Mouse (Mus musculus) heart, embryonic 10.5 days (tissue): ENCODE results near the gene Zfp580. TPM values are rescaled to one million over a fixed set of nuclear protein-coding genes. Genes with fewer than 3 reads are reported as not detected.

Experiments used
- DNase-seq: peaks from one replicate; pipeline ENCODE4 v3.0.0-alpha.2; 2017; ENCODE audit warnings: low spot score
- H3K27ac ChIP-seq: fragments of 300-500 bp; sonication (generic); 2 replicates; pipeline ENCODE4 v1.5.1; 2016; ENCODE audit warnings: mild to moderate bottlenecking
- H3K27me3 ChIP-seq: fragments of 300-500 bp; sonication (generic); 2 replicates; pipeline ENCODE4 v1.6.1; 2016; ENCODE audit warnings: mild to moderate bottlenecking; ENCODE audit not compliant: poor library complexity, insufficient read depth, severe bottlenecking
- H3K36me3 ChIP-seq: fragments of 300-500 bp; sonication (generic); 2 replicates; pipeline ENCODE4 v1.6.1; 2016; ENCODE audit warnings: mild to moderate bottlenecking, moderate library complexity
- H3K4me1 ChIP-seq: fragments of 300-500 bp; sonication (generic); 2 replicates; pipeline ENCODE4 v1.6.1; 2016; ENCODE audit warnings: mild to moderate bottlenecking
- H3K4me3 ChIP-seq: fragments of 300-500 bp; sonication (generic); 2 replicates; pipeline ENCODE4 v1.5.1; 2016; ENCODE audit warnings: mild to moderate bottlenecking, moderate library complexity
- H3K9me3 ChIP-seq: fragments of 300-500 bp; sonication (generic); 2 replicates; pipeline ENCODE4 v1.6.1; 2016; ENCODE audit warnings: mild to moderate bottlenecking, moderate library complexity
- WGBS: fragments of 180-500 bp; shearing (Covaris S2); methylation state at CpG from one replicate; pipeline ENCODE4 v1.1.7; 2016; 5-methylcytosine and 5-hydroxymethylcytosine counted together
- polyA plus RNA-seq: library from polyadenylated mRNA; unstranded; fragments of >200 nt; fragmentation: Nextera tagmentation; extraction: Ambion mirVana; gene quantifications from 2 replicates; pipeline ENCODE4 v1.2.1, GENCODE M21; 2016

The Zfp580 gene
- polyA plus RNA-seq, 1 experiment from 2014 or later, result 21.4 TPM

GRCm38 (mm10) chr7:5080815-5081214, 29.5 kb downstream of the Zfp580 start:
- no peak for DNase-seq
- peaks cover 22% of the 10 kb centered on the region for H3K4me1 ChIP-seq
- H3K27ac ChIP-seq, result peak overlapping the region; percentile 98

DNA sequence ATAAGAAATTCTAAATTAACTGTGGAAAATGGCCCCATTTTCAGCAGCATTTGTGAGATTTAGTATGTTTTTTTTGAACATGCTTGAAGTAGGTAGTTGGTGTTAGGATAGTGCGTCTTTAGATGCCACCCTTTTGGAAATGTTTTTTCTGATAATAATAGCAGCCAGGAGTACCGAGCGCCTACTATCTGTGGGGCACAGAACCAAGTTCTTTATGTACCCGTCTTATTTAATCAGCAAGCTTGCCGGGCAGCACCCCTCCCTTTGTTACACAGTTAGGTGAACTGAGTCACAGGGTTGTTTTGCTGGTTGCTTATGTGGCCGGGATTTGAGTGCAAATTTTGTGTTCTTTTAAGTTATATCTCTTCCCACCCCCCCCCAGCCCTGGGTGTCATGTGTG, 29.9 kb downstream of the Zfp580 start:
- Histone ChIP-seq H3K4me1 (peaks cover 22% of the 10 kb centered on the region), H3K4me3 (peak overlapping the region; percentile 98), H3K9me3 (no peaks in the 10 kb centered on the region), H3K27me3 (no peaks in the 10 kb centered on the region), H3K36me3 (peaks cover 67% of the 10 kb centered on the region), H3K27ac (peak overlapping the region; percentile 1; the same call in 1 of the 2 replicates)
- whole genome bisulfite sequencing, result 55% methylated on average over 6 of the region's 6 CpGs
- no peak for DNase-seq

More at GRCm38 (mm10) chr7:5080815-5081214, 29.5 kb downstream of the Zfp580 start:
- no peaks in the 10 kb centered on the region for H3K27me3 ChIP-seq
- WGBS, result 18% methylated on average over 6 of the region's 6 CpGs
- H3K4me3 ChIP-seq, result peak overlapping the region; percentile 98
- no peaks in the 10 kb centered on the region for H3K9me3 ChIP-seq
- H3K36me3 ChIP-seq, result peaks cover 66% of the 10 kb centered on the region

DNA sequence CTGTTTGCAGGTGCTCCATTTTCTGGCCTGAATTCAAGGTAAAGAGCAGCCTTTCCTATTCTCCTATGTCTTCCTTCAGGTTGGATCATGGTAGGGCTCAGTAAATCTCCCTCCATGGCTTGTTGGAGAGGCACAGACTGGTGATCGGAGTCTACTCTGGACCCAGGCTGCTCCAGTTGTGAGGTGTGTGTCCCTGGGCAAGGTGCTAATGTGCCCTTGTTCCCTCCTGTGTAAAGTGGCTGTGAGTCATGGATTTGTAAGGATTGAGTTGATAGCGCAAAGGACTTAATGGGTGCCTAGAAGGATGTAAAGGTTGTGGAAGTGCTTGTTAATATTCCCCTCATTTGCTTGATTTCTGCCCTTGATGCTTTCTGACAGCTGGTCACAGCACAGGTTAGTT, 30.6 kb downstream of the Zfp580 start:
- no peaks in the 10 kb centered on the region for H3K9me3 ChIP-seq
- H3K27me3 ChIP-seq, result no peaks in the 10 kb centered on the region
- H3K36me3 ChIP-seq, result peaks cover 64% of the 10 kb centered on the region
- peaks cover 22% of the 10 kb centered on the region for H3K4me1 ChIP-seq
- no peak overlapping the region; the same call in 1 of the 2 replicates for H3K4me3 ChIP-seq
- no peak overlapping the region for H3K27ac ChIP-seq
- whole genome bisulfite sequencing, result 95% methylated on average over 2 of the region's 2 CpGs
- no peak for DNase-seq

GRCm38 (mm10) chr7:5083325-5084105, 32.2 kb downstream of the Zfp580 start:
- Histone ChIP-seq H3K4me1 (peaks cover 22% of the 10 kb centered on the region), H3K36me3 (peaks cover 56% of the 10 kb centered on the region), H3K9me3 (no peaks in the 10 kb centered on the region), H3K27ac (no peak overlapping the region), H3K4me3 (no peak overlapping the region), H3K27me3 (no peaks in the 10 kb centered on the region)
- 93% methylated on average over 18 of the region's 18 CpGs for WGBS
- DNase-seq, result no peak

DNA sequence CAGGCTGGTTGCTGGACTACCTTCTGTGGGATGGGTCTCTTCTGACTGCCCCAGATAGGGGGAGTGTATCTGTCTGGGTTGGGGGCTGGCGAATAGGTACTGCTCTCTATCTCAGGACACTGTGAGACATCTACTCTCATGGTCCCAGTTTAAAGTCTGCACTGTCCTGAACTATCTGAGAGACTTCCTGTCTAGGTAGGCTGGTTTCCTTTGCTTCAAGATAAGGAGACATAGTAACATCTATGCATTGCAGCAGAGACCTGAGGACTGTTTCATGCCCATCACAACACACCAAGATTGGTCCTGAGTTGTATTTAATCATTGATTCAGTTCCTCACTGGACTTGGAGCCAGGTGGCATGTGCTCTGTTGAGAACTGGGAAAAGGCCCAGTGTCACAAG, 34.2 kb downstream of the Zfp580 start:
- Histone ChIP-seq H3K9me3 (no peaks in the 10 kb centered on the region), H3K27me3 (no peaks in the 10 kb centered on the region), H3K4me1 (peaks cover 22% of the 10 kb centered on the region), H3K27ac (no peak overlapping the region), H3K36me3 (peaks cover 62% of the 10 kb centered on the region), H3K4me3 (no peak overlapping the region)
- no peak for DNase-seq
- 82% methylated on average over 1 of the region's 1 CpGs for WGBS

- DNase-seq, result no peak
- no peak overlapping the region for H3K27ac ChIP-seq
- no peak overlapping the region for H3K4me3 ChIP-seq
- peaks cover 73% of the 10 kb centered on the region for H3K36me3 ChIP-seq
- 85% methylated on average over 5 of the region's 5 CpGs for WGBS
- peaks cover 9% of the 10 kb centered on the region for H3K4me1 ChIP-seq
- no peaks in the 10 kb centered on the region for H3K27me3 ChIP-seq
- no peaks in the 10 kb centered on the region for H3K9me3 ChIP-seq
Observed at GRCm38 (mm10) chr7:5086921-5087440, 35.6 kb downstream of the Zfp580 start.

- no peaks in the 10 kb centered on the region for H3K9me3 ChIP-seq
- WGBS, result 91% methylated on average over 4 of the region's 4 CpGs
- H3K36me3 ChIP-seq, result peaks cover 79% of the 10 kb centered on the region
- peaks cover 5% of the 10 kb centered on the region; the same call in 1 of the 2 replicates for H3K4me1 ChIP-seq
- H3K27me3 ChIP-seq, result no peaks in the 10 kb centered on the region
- H3K4me3 ChIP-seq, result no peak overlapping the region
- DNase-seq, result no peak
- no peak overlapping the region for H3K27ac ChIP-seq
Observed at GRCm38 (mm10) chr7:5087886-5088285, 36.5 kb downstream of the Zfp580 start.

DNA sequence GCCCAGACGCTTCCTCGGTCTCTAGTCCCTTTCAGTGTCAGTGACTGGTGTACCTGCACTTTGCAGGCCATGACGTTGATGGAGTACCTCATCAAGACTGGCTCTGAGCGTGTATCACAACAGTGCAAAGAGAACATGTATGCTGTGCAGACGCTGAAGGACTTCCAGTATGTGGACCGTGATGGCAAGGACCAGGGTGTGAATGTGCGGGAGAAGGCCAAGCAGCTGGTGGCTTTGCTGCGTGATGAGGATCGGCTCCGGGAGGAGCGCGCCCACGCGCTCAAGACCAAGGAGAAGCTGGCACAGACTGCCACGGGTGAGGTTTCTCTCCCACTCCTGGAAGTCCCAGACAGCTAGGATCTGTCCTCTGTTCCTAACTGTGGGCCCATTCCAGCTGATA, 38.5 kb downstream of the Zfp580 start:
- H3K9me3 ChIP-seq, result no peaks in the 10 kb centered on the region
- peaks cover 80% of the 10 kb centered on the region for H3K36me3 ChIP-seq
- H3K27me3 ChIP-seq, result no peaks in the 10 kb centered on the region
- WGBS, result 94% methylated on average over 15 of the region's 15 CpGs
- no peak overlapping the region for H3K27ac ChIP-seq
- H3K4me3 ChIP-seq, result no peak overlapping the region
- DNase-seq, result no peak
- H3K4me1 ChIP-seq, result peaks cover 5% of the 10 kb centered on the region; the same call in 1 of the 2 replicates

DNA sequence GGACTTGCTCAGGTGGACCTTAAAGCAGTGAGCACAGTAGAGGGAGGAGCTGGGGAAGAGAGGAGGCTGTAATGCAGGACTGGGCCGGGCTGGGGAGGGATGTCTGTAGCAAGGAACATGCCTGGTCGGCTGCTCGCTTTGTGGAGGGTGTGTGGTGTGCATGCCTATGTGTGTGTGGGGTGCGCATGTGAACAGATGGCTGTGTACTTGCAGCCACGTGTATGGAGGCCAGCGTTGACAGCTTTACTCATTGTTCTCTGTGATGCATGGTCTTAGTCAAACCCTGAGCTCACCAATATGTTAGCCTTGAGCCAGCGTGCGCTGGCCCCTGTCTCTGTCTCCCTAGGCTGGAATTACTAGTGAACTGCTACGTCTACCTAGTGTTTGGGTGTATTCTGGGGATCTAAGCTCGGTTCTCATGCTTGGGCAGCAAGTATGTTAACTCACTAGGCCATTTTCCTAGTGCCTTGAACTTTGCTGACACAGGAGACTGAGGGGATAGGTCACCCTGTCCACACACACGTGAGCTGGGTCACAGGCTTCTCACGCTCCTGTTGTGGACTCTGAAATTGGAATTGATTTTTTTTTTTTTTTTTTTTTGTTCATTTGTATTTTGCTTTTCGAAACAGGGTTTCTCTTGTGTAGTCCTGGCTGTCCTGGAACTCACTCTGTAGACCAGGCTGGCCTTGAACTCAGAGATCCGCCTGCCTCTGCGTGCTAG, 39.8 kb downstream of the Zfp580 start:
- Histone ChIP-seq H3K9me3 (no peaks in the 10 kb centered on the region), H3K36me3 (peaks cover 81% of the 10 kb centered on the region), H3K4me1 (no peaks in the 10 kb centered on the region), H3K4me3 (no peak overlapping the region), H3K27ac (no peak overlapping the region), H3K27me3 (no peaks in the 10 kb centered on the region)
- WGBS, result 90% methylated on average over 15 of the region's 15 CpGs
- DNase-seq, result no peak

DNA sequence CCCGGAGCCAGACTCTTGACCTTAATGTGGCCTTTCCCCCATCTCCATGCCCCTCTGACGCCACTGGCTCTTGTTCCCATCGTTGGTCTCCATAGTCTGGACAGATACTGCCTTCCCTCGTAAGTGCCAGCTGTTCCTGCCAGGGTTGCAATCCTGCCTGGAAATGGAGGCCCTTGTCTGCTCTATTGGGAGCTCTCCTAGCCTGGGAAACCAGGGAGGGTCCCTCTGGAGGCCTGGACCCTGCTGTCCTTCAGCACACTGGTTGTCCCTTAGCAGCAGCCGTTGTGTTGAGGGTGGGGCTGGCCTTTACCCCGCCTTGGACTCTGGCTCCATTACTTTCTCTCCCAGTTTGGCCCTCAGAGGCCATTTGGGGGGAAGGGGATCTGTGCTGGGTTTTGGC, 41.0 kb downstream of the Zfp580 start:
- Histone ChIP-seq H3K36me3 (peaks cover 86% of the 10 kb centered on the region), H3K27me3 (no peaks in the 10 kb centered on the region), H3K4me1 (no peaks in the 10 kb centered on the region), H3K4me3 (no peak overlapping the region), H3K9me3 (no peaks in the 10 kb centered on the region), H3K27ac (no peak overlapping the region)
- no peak for DNase-seq
- WGBS, result 94% methylated on average over 6 of the region's 6 CpGs

GRCm38 (mm10) chr7:5092831-5093510, 41.6 kb downstream of the Zfp580 start:
- no peak overlapping the region for H3K4me3 ChIP-seq
- no peaks in the 10 kb centered on the region for H3K27me3 ChIP-seq
- 79% methylated on average over 21 of the region's 21 CpGs for WGBS
- H3K9me3 ChIP-seq, result no peaks in the 10 kb centered on the region
- H3K4me1 ChIP-seq, result no peaks in the 10 kb centered on the region
- H3K36me3 ChIP-seq, result peaks cover 92% of the 10 kb centered on the region
- DNase-seq, result no peak
- H3K27ac ChIP-seq, result no peak overlapping the region

GRCm38 (mm10) chr7:5098769-5099168, 47.4 kb downstream of the Zfp580 start:
- Histone ChIP-seq H3K4me1 (no peaks in the 10 kb centered on the region), H3K27ac (no peak overlapping the region), H3K9me3 (no peaks in the 10 kb centered on the region), H3K36me3 (peaks cover 55% of the 10 kb centered on the region), H3K4me3 (no peak overlapping the region), H3K27me3 (no peaks in the 10 kb centered on the region)
- 84% methylated on average over 5 of the region's 5 CpGs for WGBS
- no peak for DNase-seq

GRCm38 (mm10) chr7:5099796-5100195, 48.5 kb downstream of the Zfp580 start:
- H3K36me3 ChIP-seq, result peaks cover 45% of the 10 kb centered on the region
- no peaks in the 10 kb centered on the region for H3K27me3 ChIP-seq
- DNase-seq, result no peak
- no peaks in the 10 kb centered on the region for H3K4me1 ChIP-seq
- no peak overlapping the region for H3K4me3 ChIP-seq
- no peak overlapping the region for H3K27ac ChIP-seq
- 89% methylated on average over 3 of the region's 3 CpGs for WGBS
- no peaks in the 10 kb centered on the region for H3K9me3 ChIP-seq
